Mouse (Mus musculus) testis, adult 2 months (tissue): ENCODE results near the gene Vasp.

Source experiments
- CTCF ChIP-seq: fragments of 200-500 bp; IDR thresholded peaks from 2 replicates; pipeline ENCODE4 v1.5.1; 2012; ENCODE audit warnings: low read depth, mild to moderate bottlenecking, inconsistent platforms, low read length, moderate library complexity; ENCODE audit not compliant: control insufficient read depth, insufficient read depth, insufficient replicate concordance
- POLR2A ChIP-seq: fragments of 200-500 bp; IDR thresholded peaks from 2 replicates; pipeline ENCODE4 v1.6.1; 2012; ENCODE audit warnings: low read depth, mild to moderate bottlenecking, inconsistent platforms, low read length, moderate library complexity; ENCODE audit not compliant: control insufficient read depth

DNA sequence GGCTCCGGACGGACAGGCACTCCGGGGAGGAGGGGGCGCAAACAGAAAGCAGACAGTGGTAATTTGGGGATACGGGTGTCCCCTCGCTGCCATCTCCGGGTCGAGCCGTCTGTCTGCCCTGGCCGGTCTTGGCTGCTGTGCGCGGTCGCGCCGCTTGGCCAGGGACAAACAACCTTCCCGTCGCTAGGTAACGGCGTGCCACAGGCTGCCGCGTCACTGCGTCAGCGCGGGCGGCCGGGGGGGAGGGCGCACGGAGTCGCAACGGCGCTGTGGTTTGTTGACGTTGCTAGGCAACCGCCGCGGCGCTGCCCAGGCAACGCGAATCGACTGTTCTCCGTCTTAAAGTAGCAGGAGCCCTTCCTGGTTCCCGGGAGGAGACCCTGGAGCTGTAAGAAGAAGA is 48.3 kb upstream of the Vasp start:
- TF ChIP-seq CTCF (no peak), POLR2A (peak; percentile 68; the same call in 1 of the 2 replicates)
